Mouse (Mus musculus) heart, embryonic 16.5 days (tissue): Measurements from ENCODE around the gene Lbx2. TPM values are rescaled to one million over a fixed set of nuclear protein-coding genes. Genes with fewer than 3 reads are reported as not detected.

Experiments
- ATAC-seq: fragments of 200-750 bp; cut with Nextera tagmentation; replicated peaks from 2 replicates; pipeline ENCODE4 v1.8.0; 2017; ENCODE audit warnings: moderate number of reproducible peaks; ENCODE audit not compliant: insufficient read depth, low FRiP score; ENCODE audit errors: extremely low read depth
- H3K27ac ChIP-seq: fragments of 300-500 bp; sonication (generic); 2 replicates; pipeline ENCODE4 v1.5.1; 2014; ENCODE audit warnings: mild to moderate bottlenecking, low read length, control low read depth, moderate library complexity
- H3K27me3 ChIP-seq: fragments of 300-500 bp; sonication (generic); 2 replicates; pipeline ENCODE4 v1.6.1; 2014; ENCODE audit warnings: low read length, mixed read lengths; ENCODE audit not compliant: control insufficient read depth, insufficient read depth
- H3K36me3 ChIP-seq: fragments of 300-500 bp; sonication (generic); 2 replicates; pipeline ENCODE4 v1.6.1; 2014; ENCODE audit not compliant: control insufficient read depth, insufficient read depth
- H3K4me1 ChIP-seq: fragments of 300-500 bp; sonication (generic); 2 replicates; pipeline ENCODE4 v1.6.1; 2014; ENCODE audit warnings: low read length, mixed read lengths; ENCODE audit not compliant: control insufficient read depth, insufficient read depth
- H3K4me2 ChIP-seq: fragments of 300-500 bp; sonication (generic); 2 replicates; pipeline ENCODE4 v1.6.1; 2014; ENCODE audit warnings: low read depth, mild to moderate bottlenecking, control low read depth, low read length
- H3K4me3 ChIP-seq: fragments of 300-500 bp; sonication (generic); 2 replicates; pipeline ENCODE4 v1.5.1; 2014; ENCODE audit warnings: mild to moderate bottlenecking, control low read depth, low read length
- H3K9ac ChIP-seq: fragments of 300-500 bp; sonication (generic); 2 replicates; pipeline ENCODE4 v1.6.1; 2014; ENCODE audit warnings: low read length, control low read depth
- H3K9me3 ChIP-seq: fragments of 300-500 bp; sonication (generic); replicated peaks from 2 replicates; pipeline ENCODE4 v1.6.1; 2016; ENCODE audit warnings: low read length; ENCODE audit not compliant: control insufficient read depth
- WGBS: fragments of 180-500 bp; shearing (Covaris S2); extraction: QIAGEN DNeasy Blood & Tissue Kit; methylation state at CpG from one replicate; pipeline ENCODE4 v1.1.7; 2014; 5-methylcytosine and 5-hydroxymethylcytosine counted together
- polyA plus RNA-seq: library from polyadenylated mRNA; unstranded; fragments of >200 nt; fragmentation: Nextera tagmentation; extraction: Ambion mirVana; gene quantifications from 2 replicates; pipeline ENCODE4 v1.2.1, GENCODE M21; 2015

Gene Lbx2
- polyA plus RNA-seq, 1 experiment from 2014 or later, result 0.35 TPM

GRCm38 (mm10) chr6:83101688-83102556, 15.8 kb downstream of the Lbx2 start:
- peak overlapping the region; percentile 81 for H3K4me3 ChIP-seq
- peaks cover 17% of the 10 kb centered on the region for H3K4me1 ChIP-seq
- WGBS, result under 1% methylated on average over 72 of the region's 74 CpGs
- H3K9me3 ChIP-seq, result no peaks in the 10 kb centered on the region
- peak overlapping the region; percentile 87 for H3K27ac ChIP-seq
- H3K9ac ChIP-seq, result peak overlapping the region; percentile 92
- peak overlapping the region; percentile 97 for H3K4me2 ChIP-seq
- peak; percentile 79 for ATAC-seq
- peaks cover 3% of the 10 kb centered on the region for H3K27me3 ChIP-seq
- H3K36me3 ChIP-seq, result no peaks in the 10 kb centered on the region

- WGBS, result 60% methylated on average over 11 of the region's 11 CpGs
- Histone ChIP-seq H3K27ac (no peak overlapping the region), H3K27me3 (peaks cover 3% of the 10 kb centered on the region), H3K9me3 (no peaks in the 10 kb centered on the region), H3K4me1 (peaks cover 20% of the 10 kb centered on the region), H3K9ac (peak overlapping the region; percentile 92; the same call in 1 of the 2 replicates), H3K36me3 (no peaks in the 10 kb centered on the region), H3K4me3 (no peak overlapping the region), H3K4me2 (no peak overlapping the region)
- ATAC-seq, result no peak
Measured at GRCm38 (mm10) chr6:83103130-83103650, 17.0 kb downstream of the Lbx2 start.

- ATAC-seq, result no peak
- 76% methylated on average over 4 of the region's 4 CpGs for WGBS
Measured at GRCm38 (mm10) chr6:83104158-83104557, 18.0 kb downstream of the Lbx2 start.

GRCm38 (mm10) chr6:83107566-83108400, 21.6 kb downstream of the Lbx2 start:
- H3K9ac ChIP-seq, result peak overlapping the region; percentile 94
- no peak for ATAC-seq
- peaks cover 25% of the 10 kb centered on the region for H3K4me1 ChIP-seq
- H3K4me3 ChIP-seq, result peak overlapping the region; percentile 96
- 35% methylated on average over 13 of the region's 13 CpGs for WGBS
- H3K4me2 ChIP-seq, result peak overlapping the region; percentile 84
- no peaks in the 10 kb centered on the region for H3K36me3 ChIP-seq
- H3K27ac ChIP-seq, result no peak overlapping the region; the same call in 1 of the 2 replicates
- no peaks in the 10 kb centered on the region for H3K27me3 ChIP-seq
- H3K9me3 ChIP-seq, result no peaks in the 10 kb centered on the region

More at GRCm38 (mm10) chr6:83104158-83104557, 18.0 kb downstream of the Lbx2 start:
- no peak overlapping the region for H3K4me3 ChIP-seq
- H3K9ac ChIP-seq, result no peak overlapping the region
- H3K27ac ChIP-seq, result no peak overlapping the region
- no peaks in the 10 kb centered on the region for H3K9me3 ChIP-seq
- H3K4me2 ChIP-seq, result no peak overlapping the region
- no peaks in the 10 kb centered on the region for H3K36me3 ChIP-seq
- no peaks in the 10 kb centered on the region for H3K27me3 ChIP-seq
- peaks cover 23% of the 10 kb centered on the region for H3K4me1 ChIP-seq

- ATAC-seq, result peak; percentile 84
- Histone ChIP-seq H3K9ac (peak within 1 kb of the TSS; percentile 94), H3K4me1 (peaks cover 18% of the 10 kb centered on the region), H3K9me3 (no peaks in the 10 kb centered on the region), H3K4me2 (peak within 1 kb of the TSS; percentile 84), H3K36me3 (no peaks in the 10 kb centered on the region), H3K27ac (peak within 1 kb of the TSS; percentile 88), H3K27me3 (no peaks in the 10 kb centered on the region), H3K4me3 (peak within 1 kb of the TSS; percentile 96)
- WGBS, result under 1% methylated on average over 76 of the region's 76 CpGs
Measured at GRCm38 (mm10) chr6:83108762-83109668, 22.8 kb downstream of the Lbx2 start, which contains the start of gene Mrpl53. Gene Mrpl53, plus strand, starts transcription at chr6:83109040.

GRCm38 (mm10) chr6:83111510-83112136, 25.5 kb downstream of the Lbx2 start:
- H3K4me3 ChIP-seq, result no peak overlapping the region
- peak overlapping the region; percentile 53 for H3K27ac ChIP-seq
- H3K36me3 ChIP-seq, result no peaks in the 10 kb centered on the region
- no peak for ATAC-seq
- peaks cover 33% of the 10 kb centered on the region for H3K4me1 ChIP-seq
- H3K27me3 ChIP-seq, result no peaks in the 10 kb centered on the region
- WGBS, result 67% methylated on average over 4 of the region's 4 CpGs
- 0 out of 2 replicates have a peak overlapping the region, but pooled peaks have one; percentile 11 for H3K9ac ChIP-seq
- H3K4me2 ChIP-seq, result no peak overlapping the region
- no peaks in the 10 kb centered on the region for H3K9me3 ChIP-seq

- WGBS, result under 1% methylated on average over 58 of the region's 58 CpGs
- peak; percentile 90 for ATAC-seq
- Histone ChIP-seq H3K36me3 (peaks cover 12% of the 10 kb centered on the region), H3K27me3 (no peaks in the 10 kb centered on the region), H3K9me3 (no peaks in the 10 kb centered on the region), H3K4me2 (peak within 1 kb of the TSS; percentile 99), H3K4me1 (peaks cover 30% of the 10 kb centered on the region), H3K4me3 (peak within 1 kb of the TSS; percentile 87), H3K27ac (peak within 1 kb of the TSS; percentile 83), H3K9ac (peak within 1 kb of the TSS; percentile 90)
Measured at GRCm38 (mm10) chr6:83115011-83115671, 29.0 kb downstream of the Lbx2 start, which contains the start of gene Mogs. Gene Mogs, plus strand, starts transcription at chr6:83115496.
